Mouse (Mus musculus) embryonic fibroblast, embryonic 13.5 days (primary cell): ENCODE data around the gene B3gat2.

Experiments used
- CTCF ChIP-seq: IDR thresholded peaks from 2 replicates; pipeline ENCODE4 v1.5.1; 2011; ENCODE audit warnings: mild to moderate bottlenecking, control low read depth, low read length, moderate library complexity, borderline replicate concordance; ENCODE audit not compliant: insufficient read depth
- POLR2A ChIP-seq: IDR thresholded peaks from 2 replicates; pipeline ENCODE4 v1.6.1; 2011; ENCODE audit warnings: low read depth, mild to moderate bottlenecking, control low read depth, low read length, moderate library complexity

DNA sequence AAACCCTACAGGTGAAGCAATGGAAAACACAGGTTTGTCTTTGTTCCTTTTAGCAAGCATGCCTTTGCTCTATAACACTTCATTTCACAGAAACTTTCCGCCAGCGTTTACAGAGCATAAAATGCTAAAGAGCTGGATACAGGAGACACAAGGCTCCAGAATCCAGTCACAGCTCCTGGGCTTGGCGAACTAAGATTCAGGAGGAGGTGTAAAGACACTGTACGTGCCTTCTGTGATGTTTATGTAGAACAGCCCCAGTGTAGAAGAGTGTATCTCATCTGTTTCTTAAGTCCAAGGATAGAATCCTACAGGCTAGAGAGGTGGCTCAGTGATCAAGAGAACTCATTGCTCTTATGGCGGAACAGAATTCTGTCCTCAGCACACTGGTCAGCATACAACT, 30.2 kb upstream of the B3gat2 start:
- TF ChIP-seq CTCF (no peak), POLR2A (no peak)
